Mouse (Mus musculus): ENCODE data around the gene 4930470P17Rik. TPM values are rescaled to one million over a fixed set of nuclear protein-coding genes. Genes with fewer than 3 reads are reported as not detected.
A peak's percentile ranks its signal among the peaks of the same experiment; 100 is the strongest.

Gene 4930470P17Rik
- polyA plus RNA-seq, 1 experiment from 2014 or later, result not detected

DNA sequence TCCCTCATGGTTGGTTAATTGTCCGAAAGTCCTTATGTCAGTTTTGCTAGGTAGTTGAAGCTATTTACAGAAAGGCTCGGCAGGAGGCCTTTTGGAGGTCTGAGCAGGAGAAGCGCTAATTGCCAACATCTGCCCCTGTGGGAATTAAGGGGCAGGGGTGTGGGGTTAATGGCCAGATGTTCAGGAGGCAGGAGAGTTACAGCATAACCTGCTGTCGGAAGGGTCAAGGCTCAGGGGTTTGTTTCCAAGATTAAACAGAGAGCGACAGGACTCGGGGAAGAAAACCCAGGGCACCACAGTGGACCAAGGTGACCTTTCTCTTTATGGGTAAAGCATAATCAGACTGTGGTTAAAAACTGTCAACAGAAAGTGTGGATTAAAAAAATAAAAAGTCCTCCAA, 54.3 kb downstream of the 4930470P17Rik start:
- DNase-seq (ENCODE audit: low spot score) (no peak), ATAC-seq (replicated peaks; ENCODE audit: low FRiP score, low read depth) (no peak)
- Histone ChIP-seq H3K4me1 (replicated peaks; ENCODE audit: insufficient read depth, low read length) (no peaks in the 10 kb centered on the region), H3K36me3 (ENCODE audit: insufficient read depth, low read length) (no peaks in the 10 kb centered on the region), H3K27me3 (ENCODE audit: insufficient read depth, low read length) (no peaks in the 10 kb centered on the region), H3K4me2 (ENCODE audit: low read length) (no peak overlapping the region), H3K9me3 (replicated peaks; ENCODE audit: low read length) (no peaks in the 10 kb centered on the region), H3K9ac (ENCODE audit: low read depth, low read length) (no peak overlapping the region), H3K4me3 (replicated peaks; ENCODE audit: low read depth, low read length) (no peak overlapping the region), H3K27ac (no peak overlapping the region)
- WGBS, result 21% methylated on average over 6 of the region's 6 CpGs
- TF ChIP-seq CTCF (IDR thresholded peaks at IDR 0.05; ENCODE audit: low read depth), result no peak

- no peaks in the 10 kb centered on the region for H3K36me3 ChIP-seq (ENCODE audit: insufficient read depth, low read length)
- H3K4me2 ChIP-seq (ENCODE audit: low read length), result no peak overlapping the region
- no peaks in the 10 kb centered on the region for H3K27me3 ChIP-seq (ENCODE audit: insufficient read depth, low read length)
- H3K9me3 ChIP-seq (replicated peaks; ENCODE audit: low read length), result no peaks in the 10 kb centered on the region
- no peaks in the 10 kb centered on the region for H3K4me1 ChIP-seq (replicated peaks; ENCODE audit: insufficient read depth, low read length)
- H3K4me3 ChIP-seq (replicated peaks; ENCODE audit: low read depth, low read length), result no peak overlapping the region
- 33% methylated on average over 4 of the region's 4 CpGs for WGBS
- ATAC-seq (replicated peaks; ENCODE audit: low FRiP score, low read depth) (no peak), DNase-seq (ENCODE audit: low spot score) (peak; percentile 38)
- H3K9ac ChIP-seq (ENCODE audit: low read depth, low read length), result no peak overlapping the region
- TF ChIP-seq CTCF (IDR thresholded peaks at IDR 0.05; ENCODE audit: low read depth), result no peak
- no peak overlapping the region for H3K27ac ChIP-seq
Measured at GRCm38 (mm10) chr2:170545745-170546144, 56.1 kb downstream of the 4930470P17Rik start.

DNA sequence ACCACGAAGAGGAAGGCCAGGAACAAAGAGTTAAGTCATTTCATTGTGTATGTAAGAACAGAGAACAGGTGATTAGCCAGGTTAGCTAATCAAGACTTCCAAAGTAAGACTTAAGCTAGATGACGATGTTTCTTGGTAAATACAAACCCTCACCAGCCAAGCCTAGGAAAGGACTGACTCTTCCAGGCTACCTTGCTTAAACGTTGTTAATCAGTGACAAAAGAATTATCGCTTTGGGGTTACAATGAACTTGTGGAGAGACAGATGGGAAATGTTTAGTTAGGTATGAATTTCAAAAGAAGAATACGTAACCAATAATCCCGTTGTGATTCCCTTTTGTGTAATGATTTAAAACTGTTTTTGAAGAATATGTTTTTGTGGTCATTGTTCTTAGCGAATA, 56.9 kb downstream of the 4930470P17Rik start:
- H3K9me3 ChIP-seq (replicated peaks; ENCODE audit: low read length), result no peaks in the 10 kb centered on the region
- 66% methylated on average over 7 of the region's 7 CpGs for WGBS
- H3K9ac ChIP-seq (ENCODE audit: low read depth, low read length), result no peak overlapping the region
- H3K4me3 ChIP-seq (replicated peaks; ENCODE audit: low read depth, low read length), result no peak overlapping the region
- no peaks in the 10 kb centered on the region for H3K27me3 ChIP-seq (ENCODE audit: insufficient read depth, low read length)
- no peaks in the 10 kb centered on the region for H3K36me3 ChIP-seq (ENCODE audit: insufficient read depth, low read length)
- H3K4me1 ChIP-seq (replicated peaks; ENCODE audit: insufficient read depth, low read length), result no peaks in the 10 kb centered on the region
- no peak for TF ChIP-seq CTCF (IDR thresholded peaks at IDR 0.05; ENCODE audit: low read depth)
- DNase-seq (ENCODE audit: low spot score) (no peak), ATAC-seq (replicated peaks; ENCODE audit: low FRiP score, low read depth) (no peak)
- H3K27ac ChIP-seq, result no peak overlapping the region; the same call in 1 of the 2 replicates
- H3K4me2 ChIP-seq (ENCODE audit: low read length), result no peak overlapping the region

- ATAC-seq (replicated peaks; ENCODE audit: low FRiP score, low read depth), result no peak
- no peak for TF ChIP-seq CTCF (IDR thresholded peaks at IDR 0.05; ENCODE audit: low read depth)
- Histone ChIP-seq H3K4me3 (replicated peaks; ENCODE audit: low read depth, low read length) (no peak overlapping the region), H3K27me3 (ENCODE audit: insufficient read depth, low read length) (no peaks in the 10 kb centered on the region), H3K4me2 (ENCODE audit: low read length) (no peak overlapping the region), H3K9ac (ENCODE audit: low read depth, low read length) (no peak overlapping the region), H3K4me1 (replicated peaks; ENCODE audit: insufficient read depth, low read length) (no peaks in the 10 kb centered on the region), H3K36me3 (ENCODE audit: insufficient read depth, low read length) (no peaks in the 10 kb centered on the region), H3K9me3 (replicated peaks; ENCODE audit: low read length) (no peaks in the 10 kb centered on the region), H3K27ac (no peak overlapping the region)
- 67% methylated on average over 3 of the region's 3 CpGs for WGBS
- no peak for DNase-seq (ENCODE audit: low spot score)
Measured at GRCm38 (mm10) chr2:170544159-170544558, 57.7 kb downstream of the 4930470P17Rik start.

DNA sequence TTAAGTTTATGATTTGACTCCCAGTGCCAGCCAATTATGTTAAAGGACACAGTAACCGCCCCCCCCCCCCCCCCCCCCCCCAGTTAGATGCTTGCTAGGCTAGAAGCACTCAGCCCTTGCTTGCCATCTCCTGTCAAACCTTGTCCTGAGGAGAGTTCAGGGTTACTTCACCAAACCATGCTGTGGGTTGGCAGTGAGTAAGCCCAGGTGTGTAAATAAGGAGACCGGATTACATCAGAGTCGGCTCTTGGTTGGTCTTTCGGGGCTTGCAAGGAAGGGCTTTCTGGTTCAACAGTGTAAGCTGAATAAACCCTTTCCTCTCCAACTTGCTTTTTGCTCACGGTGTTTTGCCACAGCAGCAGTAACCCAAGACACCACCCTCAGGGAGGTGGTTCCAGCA, 58.2 kb downstream of the 4930470P17Rik start:
- Histone ChIP-seq H3K4me2 (ENCODE audit: low read length) (no peak overlapping the region), H3K4me1 (replicated peaks; ENCODE audit: insufficient read depth, low read length) (no peaks in the 10 kb centered on the region), H3K9ac (ENCODE audit: low read depth, low read length) (no peak overlapping the region), H3K9me3 (replicated peaks; ENCODE audit: low read length) (no peaks in the 10 kb centered on the region), H3K27ac (no peak overlapping the region), H3K27me3 (ENCODE audit: insufficient read depth, low read length) (no peaks in the 10 kb centered on the region), H3K4me3 (replicated peaks; ENCODE audit: low read depth, low read length) (no peak overlapping the region), H3K36me3 (ENCODE audit: insufficient read depth, low read length) (no peaks in the 10 kb centered on the region)
- no peak for DNase-seq (ENCODE audit: low spot score)
- WGBS, result 52% methylated on average over 5 of the region's 5 CpGs
- ATAC-seq (replicated peaks; ENCODE audit: low FRiP score, low read depth), result no peak
- TF ChIP-seq CTCF (IDR thresholded peaks at IDR 0.05; ENCODE audit: low read depth), result no peak

GRCm38 (mm10) chr2:170539211-170539610, 62.6 kb downstream of the 4930470P17Rik start:
- WGBS, result 68% methylated on average over 9 of the region's 9 CpGs
- no peaks in the 10 kb centered on the region for H3K4me1 ChIP-seq (replicated peaks; ENCODE audit: insufficient read depth, low read length)
- H3K27me3 ChIP-seq (ENCODE audit: insufficient read depth, low read length), result no peaks in the 10 kb centered on the region
- no peaks in the 10 kb centered on the region for H3K9me3 ChIP-seq (replicated peaks; ENCODE audit: low read length)
- no peak for DNase-seq (ENCODE audit: low spot score)
- H3K36me3 ChIP-seq (ENCODE audit: insufficient read depth, low read length), result no peaks in the 10 kb centered on the region
- H3K4me3 ChIP-seq (replicated peaks; ENCODE audit: low read depth, low read length), result no peak overlapping the region
- no peak for TF ChIP-seq CTCF (IDR thresholded peaks at IDR 0.05; ENCODE audit: low read depth)
- no peak overlapping the region for H3K27ac ChIP-seq
- no peak overlapping the region for H3K4me2 ChIP-seq (ENCODE audit: low read length)
- ATAC-seq (replicated peaks; ENCODE audit: low FRiP score, low read depth), result no peak
- no peak overlapping the region for H3K9ac ChIP-seq (ENCODE audit: low read depth, low read length)

DNA sequence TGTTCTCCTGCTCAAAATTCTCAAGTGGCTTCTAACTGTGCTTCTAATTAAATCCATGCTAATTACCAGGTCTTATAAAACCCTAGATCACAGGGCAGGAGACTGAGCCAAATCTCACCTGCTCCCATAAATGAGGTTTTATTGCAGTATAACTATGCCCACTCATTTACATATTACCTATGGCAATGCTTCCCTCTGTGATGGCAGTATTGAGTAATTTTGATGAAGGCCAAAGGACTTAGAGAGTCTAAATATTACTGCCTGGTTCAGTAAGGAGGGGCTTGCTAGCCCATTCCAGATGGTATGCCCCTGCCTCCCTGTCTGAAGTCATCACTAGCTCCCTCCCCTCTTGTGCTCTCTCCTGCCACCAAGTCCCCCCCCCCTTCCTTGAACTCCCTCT, 66.0 kb downstream of the 4930470P17Rik start:
- DNase-seq (ENCODE audit: low spot score), result no peak
- no peak for ATAC-seq (replicated peaks; ENCODE audit: low FRiP score, low read depth)
- Histone ChIP-seq H3K4me1 (replicated peaks; ENCODE audit: insufficient read depth, low read length) (no peaks in the 10 kb centered on the region), H3K27ac (no peak overlapping the region), H3K9me3 (replicated peaks; ENCODE audit: low read length) (no peaks in the 10 kb centered on the region), H3K4me2 (ENCODE audit: low read length) (no peak overlapping the region), H3K9ac (ENCODE audit: low read depth, low read length) (no peak overlapping the region), H3K4me3 (replicated peaks; ENCODE audit: low read depth, low read length) (no peak overlapping the region), H3K36me3 (ENCODE audit: insufficient read depth, low read length) (no peaks in the 10 kb centered on the region), H3K27me3 (ENCODE audit: insufficient read depth, low read length) (no peaks in the 10 kb centered on the region)
- TF ChIP-seq CTCF (IDR thresholded peaks at IDR 0.05; ENCODE audit: low read depth), result no peak

Data from kidney, postnatal 0 days (tissue).